Mouse (Mus musculus) liver, embryonic 15.5 days (tissue): ENCODE results near the gene Gast. TPM values are rescaled to one million over a fixed set of nuclear protein-coding genes. Genes with fewer than 3 reads are reported as not detected.
"Not testable (repeated sequence)": the region's sequence is repeated elsewhere in the genome, so short reads cannot be mapped to it uniquely, and the experiment has no call there.

Experiments
- ATAC-seq: fragments of 200-750 bp; cut with Nextera tagmentation; 2 replicates; pipeline ENCODE4 v1.8.0; 2017; ENCODE audit warnings: moderate number of reproducible peaks, mild to moderate bottlenecking, moderate library complexity; ENCODE audit not compliant: insufficient read depth
- H3K27ac ChIP-seq: fragments of 300-500 bp; sonication (generic); replicated peaks from 2 replicates; pipeline ENCODE4 v1.5.1; 2015; ENCODE audit warnings: mild to moderate bottlenecking, inconsistent platforms
- H3K27me3 ChIP-seq: fragments of 300-500 bp; sonication (generic); 2 replicates; pipeline ENCODE4 v1.6.1; 2015; ENCODE audit warnings: mild to moderate bottlenecking, inconsistent platforms
- H3K36me3 ChIP-seq: fragments of 300-500 bp; sonication (generic); replicated peaks from 2 replicates; pipeline ENCODE4 v1.6.1; 2015; ENCODE audit warnings: moderate library complexity, mild to moderate bottlenecking, inconsistent platforms
- H3K4me1 ChIP-seq: fragments of 300-500 bp; sonication (generic); replicated peaks from 2 replicates; pipeline ENCODE4 v1.6.1; 2015; ENCODE audit warnings: inconsistent platforms
- H3K4me2 ChIP-seq: fragments of 300-500 bp; sonication (generic); 2 replicates; pipeline ENCODE4 v1.6.1; 2015; ENCODE audit warnings: moderate library complexity, mild to moderate bottlenecking, inconsistent platforms
- H3K4me3 ChIP-seq: fragments of 300-500 bp; sonication (generic); replicated peaks from 2 replicates; pipeline ENCODE4 v1.5.1; 2015; ENCODE audit warnings: mild to moderate bottlenecking, inconsistent platforms
- H3K9ac ChIP-seq: fragments of 300-500 bp; sonication (generic); 2 replicates; pipeline ENCODE4 v1.6.1; 2015; ENCODE audit warnings: moderate library complexity, mild to moderate bottlenecking, inconsistent platforms
- H3K9me3 ChIP-seq: fragments of 300-500 bp; sonication (generic); replicated peaks from 2 replicates; pipeline ENCODE4 v1.6.1; 2016; ENCODE audit warnings: inconsistent platforms
- WGBS: fragments of 180-500 bp; shearing (Covaris S2); methylation state at CpG from one replicate; pipeline ENCODE4 v1.1.7; 2015; ENCODE audit warnings: mixed read lengths; ENCODE audit not compliant: insufficient replicate concordance; 5-methylcytosine and 5-hydroxymethylcytosine counted together
- polyA plus RNA-seq: library from polyadenylated mRNA; unstranded; fragments of >200 nt; fragmentation: Nextera tagmentation; extraction: Ambion mirVana; gene quantifications from 2 replicates; pipeline ENCODE4 v1.2.1, GENCODE M21; 2015

Gast gene
- polyA plus RNA-seq, 1 experiment from 2014 or later = not detected

DNA sequence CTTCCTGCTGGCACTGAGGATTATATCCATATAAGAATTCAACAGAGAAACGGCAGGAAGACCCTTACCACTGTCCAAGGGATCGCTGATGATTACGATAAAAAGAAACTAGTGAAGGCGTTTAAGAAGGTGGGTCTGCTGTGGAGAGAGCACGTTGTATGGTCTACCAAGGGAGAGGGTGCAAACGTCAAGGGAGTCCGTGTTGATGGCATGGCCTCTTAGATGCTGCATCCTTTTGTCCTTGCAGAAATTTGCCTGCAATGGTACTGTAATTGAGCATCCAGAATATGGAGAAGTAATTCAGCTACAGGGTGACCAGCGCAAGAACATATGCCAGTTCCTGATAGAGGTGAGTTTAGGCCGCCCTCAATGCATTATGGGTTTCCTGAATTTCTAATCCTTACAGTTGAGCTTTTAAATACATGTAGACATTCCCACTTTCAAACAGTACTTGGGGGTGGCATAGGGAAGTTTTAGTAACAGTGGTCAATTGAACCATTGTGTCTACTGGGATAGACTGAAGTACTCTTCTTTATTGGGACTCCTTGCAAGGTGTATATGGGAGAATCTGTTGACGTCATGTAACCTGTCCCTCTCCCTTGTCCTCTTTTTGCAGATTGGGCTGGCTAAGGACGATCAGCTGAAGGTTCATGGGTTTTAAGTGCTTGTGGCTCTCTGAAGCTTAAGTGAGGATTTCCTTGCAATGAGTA, 13.4 kb upstream of the Gast start:
- not testable (repeated sequence) for H3K27me3 ChIP-seq, ATAC-seq, H3K9me3 ChIP-seq
- peak overlapping the region; percentile 97 for H3K9ac ChIP-seq
- WGBS = 10% methylated on average over 11 of the region's 11 CpGs
- H3K36me3 ChIP-seq = peaks cover 27% of the 10 kb centered on the region
- H3K4me1 ChIP-seq = peaks cover 47% of the 10 kb centered on the region
- peak overlapping the region; percentile 98 for H3K27ac ChIP-seq
- H3K4me3 ChIP-seq = peak overlapping the region; percentile 87
- peak overlapping the region; percentile 79 for H3K4me2 ChIP-seq

DNA sequence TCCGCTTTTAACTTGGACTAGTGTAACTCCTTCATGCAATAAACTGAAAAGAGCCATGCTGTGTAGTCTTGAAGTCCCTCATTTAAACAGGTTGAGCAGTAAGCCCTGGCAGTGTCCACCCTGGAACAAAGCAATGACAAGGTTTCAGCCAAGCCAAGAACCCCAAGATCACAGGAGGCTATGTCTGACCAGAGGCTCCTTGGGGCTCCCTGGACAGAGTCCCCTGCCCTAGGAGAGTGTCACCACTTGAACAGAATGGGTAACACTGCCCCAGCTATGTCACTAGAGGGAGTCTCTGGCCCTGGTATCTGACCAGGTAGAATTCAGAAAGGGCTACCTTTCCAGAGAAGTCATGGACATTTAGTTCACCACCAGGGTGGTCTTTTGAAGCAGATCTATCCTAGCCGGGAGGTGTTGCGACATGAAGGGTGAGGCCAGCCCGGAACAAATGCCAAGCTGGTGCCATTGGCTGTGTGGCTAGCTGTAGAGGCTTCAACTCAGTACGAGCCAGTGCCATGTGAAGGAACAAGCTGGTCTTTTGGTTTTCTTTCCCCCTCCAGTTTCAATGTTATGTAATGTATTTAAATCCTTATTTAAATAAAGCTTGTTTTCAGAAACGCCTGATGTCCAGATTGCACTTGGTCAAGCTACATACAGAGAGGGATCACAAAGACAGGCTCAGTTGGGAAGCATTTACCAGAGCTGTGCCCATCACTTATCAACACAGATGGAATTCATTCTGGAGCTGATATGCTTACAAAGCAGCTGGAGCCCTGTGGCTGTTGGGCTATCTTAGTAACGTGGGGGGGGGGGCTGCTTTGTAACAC, 12.5 kb upstream of the Gast start:
- WGBS = 70% methylated on average over 7 of the region's 7 CpGs
- not testable (repeated sequence) for H3K27me3 ChIP-seq, H3K9ac ChIP-seq, H3K9me3 ChIP-seq, ATAC-seq
- H3K4me1 ChIP-seq = peaks cover 41% of the 10 kb centered on the region
- H3K4me2 ChIP-seq = peak overlapping the region; percentile 79
- peaks cover 27% of the 10 kb centered on the region for H3K36me3 ChIP-seq
- H3K4me3 ChIP-seq = peak overlapping the region; percentile 87
- H3K27ac ChIP-seq = peak overlapping the region; percentile 61

DNA sequence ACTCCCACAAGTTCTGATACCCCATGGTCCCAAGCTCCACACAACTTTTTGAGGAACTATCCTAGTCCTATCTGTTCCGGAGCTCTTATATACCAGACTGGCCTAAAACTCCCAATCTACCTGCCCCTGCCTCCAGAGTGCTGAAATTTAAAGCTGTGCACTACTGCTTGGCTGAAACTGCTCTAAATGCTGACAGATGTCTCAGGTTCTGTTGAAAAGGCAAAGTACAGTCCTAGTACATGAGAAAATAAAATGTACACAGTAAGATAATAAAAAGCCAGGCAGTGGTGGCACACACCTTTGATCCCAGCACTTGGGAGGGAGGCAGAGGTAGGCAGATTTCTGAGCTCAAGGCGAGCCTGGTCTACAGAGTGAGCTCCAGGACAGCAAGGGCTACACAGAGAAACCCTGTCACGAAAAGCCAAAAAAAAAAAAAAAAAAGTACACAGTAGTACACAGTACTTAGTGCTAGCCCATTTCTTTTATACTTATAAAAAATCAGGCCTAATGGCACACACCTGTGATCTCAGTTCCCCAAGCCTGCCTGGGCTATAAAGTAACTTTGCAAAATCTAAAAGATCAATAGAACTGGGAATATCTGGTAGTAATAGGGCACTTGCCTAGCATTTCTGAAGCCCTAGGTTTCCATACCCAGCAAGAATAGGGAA, 11.5 kb upstream of the Gast start:
- Histone ChIP-seq H3K4me2 (no peak overlapping the region), H3K27me3 (no peaks in the 10 kb centered on the region), H3K9me3 (no peaks in the 10 kb centered on the region), H3K9ac (no peak overlapping the region), H3K36me3 (peaks cover 27% of the 10 kb centered on the region), H3K4me3 (no peak overlapping the region), H3K27ac (peak overlapping the region; percentile 61), H3K4me1 (peaks cover 31% of the 10 kb centered on the region)
- WGBS = 51% methylated on average over 3 of the region's 3 CpGs
- no peak for ATAC-seq

- ATAC-seq = no peak
- 5% methylated on average over 3 of the region's 3 CpGs for WGBS
Measured at GRCm38 (mm10) chr11:100323578-100323977, 10.6 kb upstream of the Gast start.

DNA sequence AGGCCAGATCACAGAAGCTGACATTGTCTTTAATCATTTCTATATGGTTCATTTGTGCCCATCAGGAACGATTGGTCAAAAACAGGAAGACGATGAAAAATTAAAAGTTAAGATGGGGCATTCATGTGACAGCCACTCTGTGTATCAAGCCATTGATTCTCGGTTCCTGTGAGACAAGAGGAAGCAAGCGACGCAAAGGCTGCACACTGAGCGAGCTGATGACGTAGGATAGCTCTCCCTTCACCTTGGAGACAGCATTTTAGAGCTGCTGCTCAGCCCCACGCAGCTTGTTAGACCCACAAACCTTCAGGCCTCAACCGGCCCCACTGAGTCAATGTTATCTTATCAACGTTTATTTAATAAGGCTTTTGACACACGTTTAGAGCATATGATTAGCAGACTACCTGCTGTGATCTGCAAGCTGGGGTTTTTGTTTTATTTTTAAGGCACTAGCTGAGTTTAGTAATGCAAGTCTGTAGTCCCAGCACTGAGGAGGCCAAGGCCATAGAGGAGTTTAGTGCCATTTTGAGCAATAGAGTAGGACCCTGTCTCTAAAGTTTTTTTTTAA, 9.1 kb upstream of the Gast start:
- WGBS = 65% methylated on average over 11 of the region's 11 CpGs
- ATAC-seq = no peak
- Histone ChIP-seq H3K27me3 (no peaks in the 10 kb centered on the region), H3K4me1 (peaks cover 16% of the 10 kb centered on the region), H3K4me3 (no peak overlapping the region), H3K4me2 (no peak overlapping the region), H3K9ac (no peak overlapping the region), H3K36me3 (peaks cover 27% of the 10 kb centered on the region), H3K9me3 (no peaks in the 10 kb centered on the region), H3K27ac (no peak overlapping the region)

More at GRCm38 (mm10) chr11:100323578-100323977, 10.6 kb upstream of the Gast start:
- H3K9me3 ChIP-seq = no peaks in the 10 kb centered on the region
- H3K27me3 ChIP-seq = no peaks in the 10 kb centered on the region
- peaks cover 23% of the 10 kb centered on the region for H3K4me1 ChIP-seq
- peaks cover 27% of the 10 kb centered on the region for H3K36me3 ChIP-seq
- no peak overlapping the region for H3K9ac ChIP-seq
- no peak overlapping the region for H3K27ac ChIP-seq
- no peak overlapping the region for H3K4me2 ChIP-seq
- H3K4me3 ChIP-seq = no peak overlapping the region

- Histone ChIP-seq H3K27me3 (no peaks in the 10 kb centered on the region), H3K4me3 (no peak overlapping the region), H3K36me3 (peaks cover 8% of the 10 kb centered on the region), H3K9me3 (no peaks in the 10 kb centered on the region), H3K4me1 (peaks cover 3% of the 10 kb centered on the region), H3K9ac (no peak overlapping the region), H3K27ac (no peak overlapping the region), H3K4me2 (no peak overlapping the region)
- 69% methylated on average over 11 of the region's 11 CpGs for WGBS
- no peak for ATAC-seq
Measured at GRCm38 (mm10) chr11:100327316-100327715, 6.9 kb upstream of the Gast start.

- Histone ChIP-seq H3K4me3 (no peak overlapping the region), H3K27ac (no peak overlapping the region), H3K4me2 (no peak overlapping the region), H3K9ac (no peak overlapping the region), H3K4me1 (no peaks in the 10 kb centered on the region), H3K27me3 (no peaks in the 10 kb centered on the region), H3K36me3 (peaks cover 3% of the 10 kb centered on the region), H3K9me3 (no peaks in the 10 kb centered on the region)
- 47% methylated on average over 6 of the region's 6 CpGs for WGBS
- ATAC-seq = no peak
Measured at GRCm38 (mm10) chr11:100327761-100328160, 6.4 kb upstream of the Gast start.

DNA sequence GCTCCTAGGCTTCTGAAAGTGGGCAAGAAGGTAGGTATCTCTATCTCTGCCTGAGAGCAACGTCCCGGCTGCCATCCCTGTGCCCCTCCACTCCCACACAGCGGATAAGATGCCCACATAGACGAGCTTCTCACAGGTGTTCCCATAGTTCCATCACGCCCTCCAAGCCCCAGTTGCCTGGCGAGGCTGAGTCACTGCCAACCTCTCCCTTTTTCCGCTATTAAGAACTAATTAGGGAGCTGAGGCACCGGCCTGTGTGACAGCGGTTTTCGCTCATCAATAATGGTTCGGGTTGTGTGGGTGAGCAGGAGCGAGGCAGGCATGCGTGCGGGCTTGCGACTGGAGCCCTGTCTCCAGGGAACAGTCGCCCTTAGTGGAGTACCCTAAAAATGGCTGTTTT, 4.0 kb upstream of the Gast start:
- H3K4me2 ChIP-seq = no peak overlapping the region
- no peak overlapping the region for H3K4me3 ChIP-seq
- H3K27ac ChIP-seq = no peak overlapping the region
- ATAC-seq = no peak
- H3K4me1 ChIP-seq = no peaks in the 10 kb centered on the region
- no peaks in the 10 kb centered on the region for H3K27me3 ChIP-seq
- H3K9ac ChIP-seq = no peak overlapping the region
- WGBS = 63% methylated on average over 16 of the region's 16 CpGs
- no peaks in the 10 kb centered on the region for H3K36me3 ChIP-seq
- no peaks in the 10 kb centered on the region for H3K9me3 ChIP-seq

DNA sequence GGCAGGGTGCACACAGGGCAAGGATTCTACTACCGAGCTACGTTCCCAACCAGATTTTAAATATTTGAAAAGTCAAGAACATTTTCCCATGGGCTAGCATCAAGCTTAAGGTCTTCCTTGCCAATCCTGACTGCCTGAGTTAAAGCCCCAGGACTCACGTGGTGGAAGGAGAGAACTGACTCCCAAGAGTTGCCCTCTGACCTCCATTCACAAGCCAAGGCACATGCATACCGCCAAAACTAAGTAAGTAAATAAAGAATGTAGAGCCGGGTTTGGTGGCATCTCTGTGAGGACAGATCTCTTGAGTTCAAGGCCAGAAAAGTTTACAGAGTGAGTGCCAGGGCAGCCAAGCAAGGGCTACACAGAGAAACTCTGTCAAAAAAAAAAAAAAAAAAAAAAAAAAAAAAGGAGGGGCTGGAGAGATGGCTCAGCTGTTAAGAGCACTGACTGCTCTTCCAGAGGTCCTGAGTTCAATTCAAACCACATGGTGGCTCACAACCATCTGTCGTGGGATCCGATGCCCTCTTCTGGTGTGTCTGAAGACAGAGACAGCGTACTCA, 3.3 kb upstream of the Gast start:
- H3K9ac ChIP-seq, H3K4me2 ChIP-seq, H3K27me3 ChIP-seq, ATAC-seq, H3K27ac ChIP-seq, H3K4me1 ChIP-seq, H3K36me3 ChIP-seq, H3K4me3 ChIP-seq, H3K9me3 ChIP-seq: not testable (repeated sequence)
- 54% methylated on average over 8 of the region's 8 CpGs for WGBS

DNA sequence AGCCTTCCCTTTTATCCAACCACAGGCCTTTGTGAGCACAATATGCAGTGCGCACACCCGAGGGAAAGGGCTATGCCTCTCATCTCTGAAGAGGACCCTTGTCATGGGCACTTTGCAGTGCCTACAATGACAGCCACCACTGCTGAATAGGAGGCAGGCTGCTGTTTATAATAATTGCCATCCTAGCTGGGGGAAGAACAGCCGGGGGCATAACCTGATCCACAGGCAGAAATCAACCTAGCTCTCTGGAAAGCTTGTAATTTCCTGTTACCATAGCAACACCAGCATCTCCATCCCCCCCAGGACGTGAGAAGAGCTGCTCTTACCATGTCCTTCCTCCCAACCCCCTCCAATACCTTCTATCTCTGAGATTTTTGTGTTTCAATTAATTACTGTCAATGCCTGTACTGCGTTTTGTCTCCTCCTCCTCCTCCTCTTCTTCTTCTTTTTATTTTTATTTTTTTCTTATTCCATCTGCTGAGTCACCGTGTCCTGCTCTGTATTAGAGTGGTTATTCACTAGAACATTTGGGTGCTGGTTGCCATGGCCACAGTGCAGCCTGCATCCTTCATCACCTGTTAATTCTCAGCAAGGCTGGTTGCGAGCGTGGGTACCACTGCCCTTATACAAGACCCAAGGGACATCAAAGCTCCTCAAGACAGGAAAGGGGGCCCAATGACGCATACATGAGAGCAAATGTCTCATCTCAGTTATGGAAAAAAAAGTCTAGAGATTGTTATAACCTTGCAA, 1.3 kb upstream of the Gast start:
- Histone ChIP-seq H3K4me3 (no peak overlapping the region), H3K27me3 (peaks cover 4% of the 10 kb centered on the region; the same call in 1 of the 2 replicates), H3K9ac (no peak overlapping the region), H3K36me3 (no peaks in the 10 kb centered on the region), H3K27ac (no peak overlapping the region), H3K4me2 (no peak overlapping the region), H3K4me1 (no peaks in the 10 kb centered on the region), H3K9me3 (no peaks in the 10 kb centered on the region)
- ATAC-seq = no peak
- whole genome bisulfite sequencing = 53% methylated on average over 9 of the region's 9 CpGs
